Mouse (Mus musculus) ZHBTc4 (cell line): ENCODE measurements at regions not wholly inside any gene's neighbourhood (a gene's known extent, or its start where the extent isn't known, plus 50 kb on each side); places are given as distances from the start of the nearest gene placed in this dataset.

Source experiments
- DNase-seq: peaks from one replicate; pipeline ENCODE4 v3.0.0-alpha.2; 2011; ENCODE audit warnings: low read depth, low spot score

DNA sequence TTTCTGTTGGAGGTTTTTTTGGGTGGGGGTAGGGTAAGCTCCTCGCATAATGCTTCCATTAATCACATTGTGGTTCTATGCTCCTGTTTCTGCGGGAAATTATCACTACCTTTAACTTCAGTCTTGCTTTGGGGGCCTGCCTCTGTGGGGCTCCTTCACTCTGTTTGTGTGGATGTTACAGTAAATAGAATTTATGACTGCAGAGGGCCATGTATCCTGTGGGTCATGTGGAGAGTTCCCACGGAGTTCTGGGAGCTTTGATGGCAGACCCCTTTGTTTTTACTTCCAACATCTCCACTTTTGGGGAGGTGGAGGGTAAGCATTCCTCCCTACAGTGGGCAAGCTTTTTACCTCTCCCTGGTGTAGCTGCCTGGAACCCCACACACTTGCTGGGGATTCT, 538.6 kb downstream of the Ptprc start:
- DNase-seq = no peak

DNA sequence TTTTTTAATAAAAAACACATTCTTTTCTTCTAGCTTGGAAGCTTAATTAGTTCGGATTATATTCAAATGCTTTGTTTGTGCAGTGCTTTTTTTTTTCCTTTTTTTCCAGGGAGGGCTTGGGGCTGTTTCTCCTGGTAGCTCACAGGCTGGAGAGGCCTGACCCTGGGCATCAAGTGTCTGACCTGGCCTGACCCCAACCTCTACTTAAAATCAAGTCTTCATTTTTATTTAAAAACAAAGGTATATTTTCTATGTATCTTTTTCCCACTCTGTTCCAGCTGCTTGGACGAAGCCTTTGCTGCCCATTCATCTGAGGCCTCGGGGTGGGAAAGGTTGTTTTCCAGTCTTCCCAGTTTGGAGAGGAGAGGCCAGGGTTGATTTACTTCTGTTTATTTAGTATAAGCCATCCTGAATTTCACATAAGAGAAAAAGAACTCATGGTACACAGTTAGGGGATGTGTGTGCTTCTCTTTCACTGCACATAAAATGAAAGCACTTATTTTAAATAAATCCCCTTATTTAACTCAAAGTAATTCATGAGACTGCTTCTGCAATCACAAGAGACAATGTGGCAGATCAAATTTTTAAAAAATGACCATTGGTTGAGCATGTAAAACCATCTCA, 539.1 kb downstream of the Ptprc start:
- DNase-seq = no peak

DNA sequence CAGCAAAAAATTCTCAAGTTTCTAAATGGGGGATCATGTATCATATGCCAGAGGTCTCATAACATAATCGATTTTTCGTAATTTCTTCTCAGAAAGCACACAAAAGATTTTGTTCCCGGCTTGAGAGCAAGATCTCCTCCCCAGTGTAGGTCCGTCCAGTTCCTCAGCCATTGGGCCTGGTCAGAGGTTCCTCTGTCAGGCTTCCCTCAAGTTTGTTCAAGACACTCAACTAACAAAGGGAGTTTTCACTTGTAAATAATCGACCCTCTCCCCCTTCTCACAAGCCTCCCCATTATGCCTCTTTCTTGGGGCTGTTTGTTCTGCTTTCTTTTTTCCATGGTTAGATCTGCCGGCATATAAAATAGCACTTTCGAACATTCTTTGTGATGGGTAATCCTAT, 539.7 kb downstream of the Ptprc start:
- DNase-seq = no peak

DNA sequence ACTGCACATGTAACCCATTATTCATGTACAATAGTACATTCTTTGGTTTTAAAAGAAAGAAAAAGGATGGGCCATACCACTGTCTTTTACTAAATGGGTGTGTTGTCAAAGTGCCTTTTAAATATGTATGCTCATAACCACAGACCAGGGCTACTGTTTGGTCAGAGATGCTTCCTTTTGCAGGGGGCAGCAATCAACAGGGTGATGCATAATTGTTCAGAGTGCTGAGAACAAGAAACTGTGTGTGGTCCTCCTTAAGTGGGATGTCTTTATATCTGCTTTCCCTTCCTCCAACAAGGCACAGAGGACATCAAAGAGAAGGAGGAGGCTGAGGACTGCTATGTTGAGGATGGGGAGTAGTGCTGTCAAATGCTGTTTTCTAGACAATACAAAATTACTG, 544.0 kb downstream of the Ptprc start:
- DNase-seq = peak; percentile 11

DNA sequence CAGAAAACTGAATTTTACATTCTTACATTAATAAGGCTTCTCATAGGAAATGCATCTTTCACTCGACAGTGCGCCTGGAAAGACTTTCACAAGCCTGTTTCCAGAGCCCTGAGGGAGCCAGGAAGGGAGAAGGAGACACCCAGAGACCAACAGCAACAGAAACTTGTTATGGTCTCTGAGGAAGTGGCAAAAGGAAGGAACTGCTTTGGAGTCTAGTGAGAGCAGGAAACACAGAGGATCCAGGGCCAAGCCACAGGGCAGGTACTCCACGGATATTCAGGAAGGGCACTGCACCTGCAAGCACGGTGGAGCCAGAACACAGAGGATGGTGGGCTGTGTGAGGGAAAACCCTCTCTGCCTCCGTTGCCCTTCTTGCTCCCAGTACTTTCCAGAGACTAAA, 554.8 kb downstream of the Ptprc start:
- DNase-seq = no peak

DNA sequence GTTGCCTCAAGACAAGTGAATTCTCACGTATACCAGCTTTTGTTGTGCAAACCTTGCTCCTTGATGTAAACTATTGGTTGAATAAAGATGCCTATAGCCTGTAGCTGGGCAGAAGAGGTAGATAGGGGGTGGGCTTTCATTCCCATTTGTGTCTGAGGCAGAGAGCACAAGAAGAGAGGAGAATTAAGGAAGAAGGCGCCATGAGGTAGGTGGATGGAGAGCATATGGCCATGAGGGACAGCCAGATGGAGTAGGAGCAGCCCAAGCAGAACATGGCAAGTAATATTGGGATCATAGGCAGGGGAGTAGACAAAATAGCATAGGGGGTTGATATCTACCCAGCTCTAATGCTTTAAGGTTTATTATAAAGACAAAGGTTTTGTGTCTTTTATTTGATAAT, 557.3 kb downstream of the Ptprc start:
- no peak for DNase-seq

DNA sequence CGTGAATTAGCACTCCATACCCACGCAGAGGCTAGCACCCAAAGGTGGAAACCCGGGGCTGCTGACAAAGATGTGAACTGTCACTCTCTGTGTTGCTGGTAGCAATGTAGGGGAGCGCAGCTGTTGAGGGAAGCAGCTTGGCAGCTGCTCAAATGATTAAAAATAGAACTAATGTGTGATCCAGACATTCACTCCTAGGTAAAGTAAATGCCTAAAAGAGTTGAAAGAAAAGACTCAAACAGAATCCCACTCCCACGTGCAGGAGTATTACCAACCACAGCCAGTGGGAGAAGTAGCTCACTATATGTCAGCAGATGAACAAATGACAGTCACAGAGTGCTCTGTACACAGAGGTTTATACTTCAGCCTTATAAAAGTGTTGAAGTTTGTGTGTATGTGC, 558.0 kb downstream of the Ptprc start:
- DNase-seq = no peak

DNA sequence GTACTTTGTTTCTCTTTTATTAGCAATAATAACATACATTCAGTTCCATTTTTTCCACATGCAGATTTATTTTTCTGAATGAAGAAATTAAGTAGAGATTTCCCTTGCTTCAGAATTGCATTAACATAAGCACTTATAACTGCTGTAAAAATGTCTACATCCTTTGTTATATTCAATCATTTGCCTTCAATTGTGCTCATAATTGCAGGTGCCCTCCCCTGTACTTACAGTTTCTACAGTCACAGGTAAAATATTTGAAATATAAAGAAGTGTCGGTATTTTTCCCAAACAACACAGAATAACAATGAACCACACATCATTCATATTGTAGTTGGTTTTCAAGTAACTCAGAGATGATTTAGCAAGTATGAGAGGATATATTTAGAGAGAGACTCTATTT, 568.8 kb downstream of the Ptprc start:
- no peak for DNase-seq

DNA sequence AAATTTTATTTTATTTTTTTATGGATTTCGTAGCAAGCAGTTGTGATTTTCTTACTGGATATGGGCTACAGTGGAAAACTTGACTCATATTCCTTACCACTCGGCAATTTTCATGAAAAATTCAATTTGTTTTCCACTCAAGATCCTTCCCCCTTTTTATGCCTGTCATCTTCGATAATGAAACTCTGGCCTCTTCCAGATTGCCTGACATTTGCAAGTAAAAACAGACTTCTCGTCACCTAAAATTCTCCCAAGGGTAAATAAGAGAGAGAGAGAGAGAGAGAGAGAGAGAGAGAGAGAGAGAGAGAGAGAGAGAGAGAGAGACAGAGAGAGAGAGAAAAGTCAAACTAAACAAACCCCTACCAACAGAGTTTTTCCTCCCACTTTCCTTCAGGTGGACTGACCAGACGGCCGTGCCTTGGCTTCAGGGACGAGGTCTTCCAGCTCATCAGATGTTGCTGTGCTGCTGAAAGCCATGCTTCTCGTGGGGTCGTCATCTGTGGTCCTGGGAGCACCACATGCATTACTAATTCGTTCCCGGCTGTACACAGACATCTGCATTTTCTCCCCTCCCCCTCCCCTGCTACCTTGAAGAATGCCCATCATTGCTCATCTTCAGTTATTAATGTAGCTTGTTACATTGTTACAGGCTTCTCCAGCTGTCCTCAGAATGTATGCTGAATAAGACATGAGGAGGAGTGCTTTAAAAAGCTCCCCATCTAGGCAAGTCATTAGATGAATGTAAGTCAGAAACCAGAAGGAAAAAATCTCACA, 569.4 kb downstream of the Ptprc start:
- no peak for DNase-seq

DNA sequence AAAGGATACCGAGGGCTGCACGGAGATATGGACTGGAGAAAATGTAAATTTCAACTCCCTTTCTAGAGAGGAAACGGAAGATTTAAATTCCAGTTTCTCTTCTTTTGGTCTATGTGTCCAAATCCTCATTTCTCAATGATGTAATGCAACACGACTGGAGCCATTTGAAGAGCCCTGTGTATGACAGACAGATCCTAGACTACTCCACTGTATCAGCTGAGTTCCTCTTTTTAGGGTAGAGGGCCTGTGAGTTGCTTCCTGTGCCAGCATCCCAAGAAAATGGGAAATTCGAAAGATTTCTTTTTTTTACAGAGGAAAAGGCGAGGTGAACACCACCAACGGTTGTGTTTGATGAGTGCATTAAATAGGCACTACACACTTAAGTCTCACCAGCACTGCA, 581.8 kb downstream of the Ptprc start:
- no peak for DNase-seq

DNA sequence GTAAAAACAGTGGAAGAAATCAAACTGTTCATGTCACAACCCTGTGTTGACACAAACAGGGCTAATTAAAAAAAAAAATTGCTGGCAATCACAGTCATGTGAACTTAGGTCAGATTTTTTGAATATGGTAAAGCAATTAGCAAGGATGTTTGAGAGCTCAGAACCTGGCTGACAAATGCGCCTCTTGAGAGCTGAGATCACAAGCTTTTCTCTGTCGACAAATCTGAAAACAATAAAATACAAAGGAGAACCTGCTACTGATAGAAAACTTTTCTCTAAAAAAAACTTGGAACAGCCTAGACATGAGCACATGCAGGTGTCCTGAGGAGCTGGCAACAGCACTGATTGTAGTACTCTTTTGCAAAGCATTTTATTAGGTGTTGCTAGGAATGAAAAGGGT, 583.6 kb downstream of the Ptprc start:
- DNase-seq = no peak

DNA sequence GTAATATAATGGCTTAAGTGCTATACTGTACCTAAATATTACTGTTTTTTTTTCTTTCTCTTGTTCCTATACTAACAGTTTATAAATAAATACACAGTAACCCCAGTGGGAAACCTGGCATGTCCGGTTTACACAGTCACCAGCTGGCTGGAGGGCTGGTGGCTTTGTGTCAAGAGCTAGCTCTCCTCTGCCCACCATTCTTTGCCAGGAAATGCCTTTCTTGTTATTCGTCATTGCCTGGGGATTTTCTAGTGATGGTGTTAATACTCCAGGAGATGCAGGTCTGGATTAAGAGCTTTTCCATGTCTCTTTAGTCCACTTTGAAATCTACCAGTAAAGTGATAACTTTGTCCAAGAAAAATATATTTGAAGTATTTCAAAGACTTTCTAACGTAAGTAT, 584.2 kb downstream of the Ptprc start:
- no peak for DNase-seq

DNA sequence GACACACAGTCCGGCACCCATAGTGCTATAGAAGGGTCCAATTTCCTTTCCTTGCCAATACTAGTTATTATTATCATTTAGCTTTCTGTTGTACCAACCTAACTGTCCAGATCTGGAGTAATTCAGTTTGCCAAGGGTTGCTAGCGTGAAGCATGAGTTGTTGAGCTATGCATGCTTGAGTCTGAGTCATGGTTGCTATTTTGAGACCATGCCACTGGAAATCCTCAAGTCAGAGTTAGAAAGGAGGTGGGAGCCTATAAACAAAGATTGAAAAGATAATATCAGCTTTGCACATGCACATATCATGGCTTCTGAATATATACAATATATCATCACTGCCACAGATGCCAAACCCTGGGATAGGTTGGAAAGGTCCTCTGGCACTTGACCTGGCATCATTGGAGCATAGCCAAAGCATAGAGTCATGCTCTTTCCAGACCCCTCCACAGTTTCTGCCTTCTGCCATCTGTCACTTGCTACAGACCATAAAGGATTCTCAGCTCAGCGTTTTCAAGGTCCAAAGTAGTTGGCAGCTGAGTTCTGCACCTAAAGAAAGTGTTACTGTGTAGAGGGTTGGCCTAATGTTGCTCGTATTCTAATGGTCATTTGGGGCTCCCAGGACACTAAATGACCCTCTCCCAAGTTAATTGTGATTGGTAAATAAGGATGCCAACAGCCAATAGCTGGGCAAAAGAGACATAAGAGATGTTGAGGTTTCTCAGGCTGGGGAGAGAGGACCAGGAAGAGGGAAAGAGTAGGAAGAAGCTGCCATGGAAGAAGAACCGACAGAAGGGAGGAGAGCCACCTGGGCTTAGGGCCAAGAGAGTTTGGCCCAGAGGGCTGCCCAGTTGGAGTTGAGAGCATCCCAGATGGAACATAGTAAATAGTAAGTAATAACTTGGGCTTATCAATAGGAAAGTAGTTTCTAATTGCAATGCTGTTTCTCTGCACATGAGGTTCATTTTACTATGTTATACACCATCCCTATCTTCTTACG, 586.9 kb downstream of the Ptprc start:
- no peak for DNase-seq

DNA sequence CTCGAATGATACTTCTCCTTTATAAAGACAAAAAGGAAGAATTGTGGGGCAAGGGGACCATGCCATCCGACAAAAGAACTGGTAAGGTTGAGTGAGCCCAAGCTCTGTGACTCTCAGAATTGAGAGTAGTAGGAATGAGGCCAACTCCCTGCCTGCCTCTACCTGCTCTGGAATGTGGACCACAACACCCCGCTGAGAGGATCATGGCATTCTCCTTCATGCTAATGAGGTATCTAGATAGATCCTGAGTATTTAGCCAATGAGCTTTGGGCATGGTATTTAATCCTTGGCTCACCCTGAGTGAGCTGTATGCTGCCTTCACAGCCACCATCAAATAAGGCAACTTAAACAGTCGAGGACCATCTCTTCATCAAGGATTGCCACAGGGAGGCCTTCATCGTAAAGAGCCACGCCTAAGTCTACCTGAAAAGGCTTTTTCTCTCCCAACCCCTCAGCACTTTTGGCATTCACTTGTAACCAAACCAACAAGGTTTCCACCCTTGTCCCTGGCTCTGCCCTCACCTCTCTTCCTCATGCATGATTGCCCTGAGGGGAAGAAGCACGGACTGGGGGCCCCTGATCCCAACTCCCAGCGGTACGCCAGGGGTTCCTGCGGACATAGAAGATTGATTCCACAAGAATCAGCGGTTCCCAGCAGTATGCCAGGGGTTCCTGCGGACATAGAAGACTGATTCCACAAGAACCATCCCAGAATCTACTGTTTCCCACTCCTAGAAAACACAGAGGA, 587.9 kb downstream of the Ptprc start:
- DNase-seq = peak; percentile 69

DNA sequence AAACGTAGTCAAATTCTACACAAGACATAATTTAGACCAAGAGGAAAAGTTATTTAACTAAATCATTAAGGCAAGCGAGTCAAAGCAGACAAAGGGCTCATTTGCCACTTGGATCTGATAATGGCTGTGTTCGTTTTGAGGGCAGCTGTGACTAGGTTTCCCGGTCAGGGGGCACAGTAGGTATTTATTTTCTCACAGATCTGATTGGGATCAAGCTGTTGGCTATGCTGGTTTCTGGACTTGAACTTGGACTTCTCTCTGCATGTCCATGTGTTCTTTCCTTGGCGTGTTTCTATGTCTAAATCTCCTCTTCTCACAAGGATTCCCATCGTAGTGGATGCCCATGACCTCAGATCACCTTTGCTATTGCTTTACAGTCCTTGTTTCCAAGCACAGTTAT, 590.8 kb downstream of the Ptprc start:
- no peak for DNase-seq

DNA sequence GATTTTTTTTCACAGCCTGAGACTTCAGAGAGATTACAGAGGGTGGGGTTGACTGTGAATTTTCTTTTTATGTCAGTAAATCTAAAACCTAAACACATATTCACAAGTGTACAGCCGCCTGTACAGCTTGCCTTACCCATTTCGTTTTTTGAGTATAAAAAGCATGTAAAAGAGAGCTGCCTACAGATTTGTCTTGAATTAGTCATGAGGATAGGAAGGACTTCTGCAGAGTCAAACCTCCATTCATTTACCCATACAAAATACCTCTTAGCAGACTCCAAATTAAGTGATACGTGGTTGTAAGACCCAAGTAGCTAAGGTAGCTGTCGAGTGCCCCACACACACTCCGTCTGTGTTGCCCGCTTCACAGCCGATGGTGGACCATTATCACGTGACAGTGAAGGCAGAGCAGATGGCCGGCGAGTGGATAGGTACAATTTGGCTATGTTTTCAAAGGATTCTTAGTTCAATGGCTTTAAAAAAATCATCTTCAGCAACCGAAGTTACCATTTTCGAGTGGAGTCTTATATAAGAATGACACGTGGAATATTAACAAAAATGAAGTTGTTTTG, 591.3 kb downstream of the Ptprc start:
- no peak for DNase-seq

DNA sequence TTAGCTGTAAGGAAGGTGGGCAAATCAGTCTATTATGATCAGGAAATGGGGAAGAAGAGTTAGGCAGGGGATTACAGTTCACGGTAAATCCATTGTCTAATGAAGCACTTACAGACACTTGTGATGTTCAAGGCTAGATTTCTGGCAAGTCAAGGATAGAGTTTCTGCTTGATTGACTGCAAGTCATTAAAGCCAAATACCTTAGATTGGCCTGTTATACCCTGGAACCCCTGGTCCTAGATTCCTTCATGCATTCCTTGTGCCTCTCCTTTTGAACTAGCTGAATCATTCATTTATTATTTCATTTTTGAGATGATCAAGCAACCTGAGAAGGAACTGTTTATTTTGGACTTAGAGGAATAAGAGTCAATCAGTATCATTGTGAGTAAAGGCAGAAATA, 597.9 kb downstream of the Ptprc start:
- no peak for DNase-seq

DNA sequence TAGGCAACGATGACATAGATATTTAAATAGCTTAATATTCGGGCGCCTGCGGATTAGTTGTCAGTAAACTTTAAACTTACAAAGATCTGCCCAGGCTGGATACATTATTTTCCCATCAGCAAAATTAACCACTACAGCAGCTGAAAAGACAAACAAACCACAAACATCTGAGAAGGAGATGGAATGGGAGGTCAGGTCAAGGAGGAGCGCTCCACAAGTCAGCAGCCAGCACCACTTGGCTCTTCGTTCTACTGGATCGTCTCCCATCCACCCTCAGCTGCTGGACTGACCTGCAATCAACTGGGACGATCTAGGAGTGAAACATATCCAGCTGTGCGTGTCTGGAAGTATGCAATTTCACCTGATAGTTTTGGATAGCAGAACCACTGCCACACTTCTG, 599.3 kb downstream of the Ptprc start:
- DNase-seq = no peak

DNA sequence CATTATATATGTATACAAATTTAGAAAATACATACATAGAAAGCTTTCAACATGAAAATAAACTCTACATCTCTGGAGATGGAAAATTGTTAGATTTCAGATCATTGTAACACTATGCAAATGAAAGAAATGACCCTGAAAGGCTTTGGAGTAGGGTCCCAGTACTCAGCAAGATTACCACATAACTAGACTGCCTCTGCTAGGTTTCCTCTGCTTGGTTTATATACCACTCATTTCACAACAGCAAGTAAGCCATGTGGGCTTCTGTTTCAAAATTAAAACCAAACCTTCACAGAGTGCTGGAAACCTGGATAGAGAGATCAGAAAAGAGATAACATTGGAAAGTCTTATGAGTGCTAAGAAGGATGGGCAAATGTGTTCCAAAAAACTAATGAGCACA, 600.1 kb downstream of the Ptprc start:
- DNase-seq = no peak

DNA sequence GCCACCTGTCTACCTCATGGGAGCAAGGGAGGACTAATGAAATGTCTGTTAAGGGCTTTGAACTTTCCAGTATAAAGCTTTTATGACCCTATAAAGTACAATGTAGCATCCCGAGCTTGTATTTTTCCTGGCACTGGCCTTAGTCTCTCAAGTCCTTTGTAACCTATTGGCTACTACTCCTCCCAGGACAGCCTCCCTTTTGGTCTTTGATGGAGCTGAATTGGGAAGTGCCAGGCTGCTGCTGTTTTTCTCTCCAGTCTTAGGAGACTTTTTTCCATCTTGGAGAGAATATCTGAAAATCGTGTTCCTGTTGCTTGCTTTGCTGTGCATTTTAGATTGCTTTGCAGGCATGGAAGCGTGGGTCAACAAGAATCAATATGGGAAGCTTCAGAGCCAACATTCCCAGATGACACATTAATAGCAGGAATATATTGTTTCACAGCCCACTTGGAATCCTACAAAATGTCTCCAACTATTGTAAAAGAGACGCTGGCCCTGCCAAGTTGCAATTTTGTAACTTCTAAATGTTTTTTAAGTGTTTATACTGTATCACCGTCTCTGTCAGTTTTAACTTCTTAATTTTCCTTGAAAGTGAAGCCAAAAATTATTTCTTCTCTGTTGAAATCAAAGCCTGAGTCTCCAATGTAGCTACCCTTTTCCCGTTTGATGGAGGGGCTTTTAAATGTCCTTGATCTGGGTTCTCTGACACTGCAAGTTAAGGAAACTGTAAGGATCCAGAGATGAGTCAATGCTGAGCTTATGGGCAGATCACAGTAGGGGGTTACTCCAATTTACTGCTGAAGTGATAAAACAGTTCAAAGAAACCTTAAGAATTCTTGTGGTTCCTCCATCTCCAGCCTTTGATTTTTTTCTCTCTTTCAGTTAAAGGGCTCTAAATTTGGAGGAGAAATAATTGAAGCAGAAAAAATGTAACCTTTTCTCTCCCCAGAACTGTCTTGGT, 603.3 kb downstream of the Ptprc start:
- no peak for DNase-seq
